Mouse (Mus musculus): ENCODE measurements around the gene Trim31. TPM values are rescaled to one million over a fixed set of nuclear protein-coding genes. Genes with fewer than 3 reads are reported as not detected.
"Not testable (repeated sequence)": the region's sequence is repeated elsewhere in the genome, so short reads cannot be mapped to it uniquely, and the experiment has no call there.

Gene Trim31
- total RNA-seq (2022): not detected

DNA sequence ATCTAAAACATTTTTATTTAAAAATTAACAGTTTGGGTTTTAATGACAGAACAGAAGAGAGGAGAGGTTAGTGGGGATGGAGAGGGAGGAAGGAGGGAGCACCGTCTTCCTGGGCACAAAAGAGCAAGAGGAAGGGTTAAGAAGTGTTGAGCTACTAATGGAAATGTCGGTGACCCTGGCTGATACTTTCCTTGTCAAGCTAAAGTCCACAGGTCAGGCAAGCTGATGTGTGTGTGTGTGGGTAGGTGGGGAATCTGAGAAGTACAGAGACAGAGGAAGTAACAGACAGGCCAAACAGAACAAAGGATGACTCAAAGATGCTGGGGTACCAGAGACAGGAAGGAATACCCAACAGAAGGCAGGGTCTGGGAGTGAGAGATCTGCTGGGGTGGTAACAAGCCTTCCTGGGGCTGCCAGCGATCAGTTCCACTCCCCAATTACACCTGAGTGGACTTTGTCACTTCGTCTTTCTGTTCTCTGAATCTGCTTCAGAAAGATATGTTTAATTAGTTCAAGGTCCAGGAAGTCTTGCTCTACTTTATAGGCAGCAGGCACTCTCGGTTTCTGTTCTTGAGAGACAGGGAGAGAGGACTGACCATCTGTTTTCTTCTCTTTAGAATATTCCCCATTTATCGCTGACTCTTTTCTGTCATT lies at the start of gene Trim31:
TSS of gene Trim31 (plus strand) at position 567 of the 654 bp plus-strand sequence.
- DNase-seq (ENCODE audit: low spot score): no peak

DNA sequence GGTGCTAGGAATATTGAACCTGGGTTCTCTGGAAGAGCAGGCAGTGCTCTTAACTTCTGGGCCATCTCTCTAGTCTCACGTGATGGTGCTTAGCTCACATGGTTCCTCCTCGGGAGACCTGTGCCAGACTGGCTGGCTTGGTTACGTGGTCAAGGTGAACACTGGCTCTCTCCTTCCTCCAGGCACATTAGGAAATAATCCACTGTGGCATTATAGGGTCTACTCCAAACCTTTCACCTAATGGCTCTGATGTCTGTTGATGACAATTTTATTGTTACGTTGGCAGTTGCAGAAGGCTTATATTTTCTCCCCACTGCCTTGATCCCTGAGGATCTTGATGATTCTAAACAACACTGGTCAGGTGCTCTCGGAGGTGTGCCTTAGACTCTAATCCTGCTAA lies 49.0 kb upstream of the Trim31 start:
- no peak for DNase-seq (ENCODE audit: low spot score)

GRCm38 (mm10) chr17:36849992-36850391 lies 47.9 kb upstream of the Trim31 start:
- no peak for DNase-seq (ENCODE audit: low spot score)

DNA sequence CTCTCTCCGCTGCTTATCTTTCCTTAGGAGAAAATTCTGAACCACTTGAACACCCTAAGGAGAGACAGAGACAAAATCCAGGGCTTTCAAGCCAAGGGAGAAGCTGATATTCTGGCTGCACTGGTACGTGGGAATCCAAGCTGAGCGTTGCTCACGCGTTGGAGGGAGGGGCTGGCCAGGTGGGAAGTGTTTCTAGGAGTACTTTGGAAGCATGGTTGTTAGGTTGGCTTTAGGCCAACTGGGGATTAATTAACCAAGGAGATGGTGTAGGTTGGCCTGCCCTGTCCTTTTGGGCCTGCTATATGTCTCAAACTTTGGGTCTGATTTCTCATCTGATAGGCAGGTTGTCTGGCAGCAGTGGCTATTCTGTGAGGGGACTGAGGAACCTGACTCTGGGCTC lies 46.7 kb upstream of the Trim31 start:
- no peak for DNase-seq (ENCODE audit: low spot score)

DNA sequence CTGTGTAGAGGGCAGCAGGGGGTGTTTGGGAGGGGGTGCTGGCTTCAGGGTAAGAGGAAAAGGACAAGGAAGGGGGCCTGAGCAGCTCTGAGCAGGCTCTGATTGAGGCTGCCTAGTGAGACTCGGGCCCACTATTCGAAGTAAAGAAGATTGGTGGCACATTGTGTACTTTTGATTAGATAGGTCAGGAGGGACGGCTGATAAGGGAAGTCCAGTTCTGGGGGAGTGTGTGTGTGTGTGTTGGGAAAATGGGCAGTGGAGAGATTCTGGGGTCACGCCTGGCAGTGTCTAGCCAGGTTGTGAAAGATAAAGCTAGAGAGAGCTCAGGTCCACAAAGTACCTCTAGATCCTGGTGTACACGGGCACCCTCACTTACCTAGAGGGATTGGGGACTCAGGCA lies 46.3 kb upstream of the Trim31 start:
- no peak for DNase-seq (ENCODE audit: low spot score)

- no peak for DNase-seq (ENCODE audit: low spot score)
Observed at GRCm38 (mm10) chr17:36855484-36855883, 42.4 kb upstream of the Trim31 start.

- DNase-seq (ENCODE audit: low spot score): no peak
Observed at GRCm38 (mm10) chr17:36856236-36856635, 41.7 kb upstream of the Trim31 start.

DNA sequence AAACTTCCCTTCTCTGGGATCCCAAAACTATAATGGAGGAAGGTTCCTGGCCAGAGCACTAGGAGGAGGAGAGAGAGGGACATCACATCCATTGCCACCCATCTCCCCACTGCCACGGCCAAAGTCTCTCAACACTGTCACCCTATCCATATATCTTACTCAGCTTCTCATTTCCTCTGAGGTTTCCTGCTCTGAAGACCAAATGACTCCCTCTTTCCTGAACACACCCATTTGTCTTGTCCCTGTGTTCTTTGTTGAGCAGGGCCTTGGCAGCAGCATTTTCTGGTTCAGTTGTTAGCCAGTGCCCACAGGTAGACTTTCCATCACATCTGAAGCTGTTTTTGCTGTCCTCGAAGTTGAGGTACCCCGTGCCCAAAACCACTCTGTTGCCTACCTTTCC lies 39.7 kb upstream of the Trim31 start:
- no peak for DNase-seq (ENCODE audit: low spot score)

DNA sequence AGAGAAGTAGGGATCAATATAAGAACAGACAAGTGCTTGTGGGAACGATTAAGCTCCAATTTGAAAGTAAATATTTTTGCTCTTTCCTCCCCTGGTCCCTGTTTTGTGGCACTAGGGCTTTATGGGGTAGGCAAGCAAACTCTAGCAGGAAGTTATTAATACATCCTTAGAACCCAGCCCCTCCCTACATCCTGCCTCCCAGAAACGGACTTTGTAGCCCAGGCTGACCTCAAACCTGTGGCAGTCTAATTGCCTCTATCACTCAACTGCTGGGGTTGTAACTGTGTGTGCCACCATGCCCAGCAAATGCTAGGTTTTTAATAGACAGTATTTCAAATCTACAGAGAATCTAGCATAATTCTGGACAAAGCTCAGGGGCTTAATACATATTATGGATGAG lies 36.2 kb upstream of the Trim31 start:
- DNase-seq (ENCODE audit: low spot score): no peak

DNA sequence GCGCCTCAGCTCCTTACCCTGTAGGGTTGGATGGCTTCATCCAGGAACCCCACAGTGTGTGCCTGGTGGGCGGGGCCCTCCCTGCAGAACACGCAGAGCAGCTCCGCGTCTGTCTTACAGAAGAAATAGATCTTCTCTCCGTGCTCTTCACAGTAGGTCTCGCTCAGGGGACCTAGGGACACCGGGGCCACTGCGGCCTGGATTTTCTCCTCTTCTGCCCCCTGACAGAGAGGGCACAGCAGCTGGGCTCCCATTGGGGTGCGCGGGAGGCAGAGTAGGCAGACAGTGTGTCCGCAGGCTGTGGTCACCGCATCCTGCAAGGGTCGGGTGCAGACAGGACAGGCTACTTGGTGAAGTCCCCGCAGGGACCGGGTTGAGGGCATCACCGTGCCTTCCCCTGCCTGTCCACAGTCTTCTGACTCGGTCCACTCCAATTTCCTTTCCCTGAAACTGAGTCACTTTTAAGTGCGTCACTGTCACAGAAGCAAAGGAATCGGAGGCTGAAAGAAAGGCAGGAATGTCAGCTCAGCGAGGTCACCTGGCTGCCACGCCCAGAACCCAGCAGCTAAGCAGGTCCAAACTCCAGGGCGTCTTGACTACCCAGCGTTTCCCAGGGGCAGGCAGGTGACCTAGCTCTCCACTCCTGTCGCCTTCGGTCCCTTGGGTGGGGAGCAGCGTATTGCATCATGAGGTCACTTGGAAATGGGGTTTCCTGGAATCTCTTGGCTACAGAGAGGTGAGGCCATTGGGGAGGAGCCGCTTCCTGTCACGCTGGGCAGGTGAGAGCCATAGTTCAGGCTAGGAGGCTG lies 31.0 kb upstream of the Trim31 start, which contains the start of gene Trim15:
TSS of gene Trim15 (minus strand) at position 492 of the 809 bp plus-strand sequence.
- no peak for DNase-seq (ENCODE audit: low spot score)

DNA sequence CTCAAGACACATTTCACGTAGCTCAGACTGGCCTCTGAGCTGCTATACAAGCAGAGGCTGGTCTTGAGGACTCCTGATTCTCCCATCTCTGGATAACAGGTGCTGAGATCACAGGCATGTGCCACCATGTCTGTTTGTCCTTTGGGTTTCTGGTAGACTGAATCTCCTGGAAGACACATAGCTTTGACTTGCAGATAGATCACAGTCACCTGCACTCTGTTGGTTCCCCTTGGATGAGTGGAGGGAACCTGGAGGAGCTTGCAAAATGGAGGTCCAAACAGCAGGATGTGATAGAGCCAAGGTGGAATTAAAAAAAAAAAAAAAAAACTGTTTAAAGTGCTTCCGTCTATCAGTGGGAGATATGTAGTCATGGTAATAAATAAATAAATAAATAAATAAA lies 29.1 kb upstream of the Trim31 start:
- DNase-seq (ENCODE audit: low spot score): no peak

GRCm38 (mm10) chr17:36869284-36869954 lies 28.5 kb upstream of the Trim31 start, which contains the start of gene Trim10:
Gene Trim10, plus strand, starts transcription at chr17:36869574.
- no peak for DNase-seq (ENCODE audit: low spot score)

GRCm38 (mm10) chr17:36869955-36870810 lies 27.7 kb upstream of the Trim31 start:
- DNase-seq (ENCODE audit: low spot score): no peak

- no peak for DNase-seq (ENCODE audit: low spot score)
Observed at GRCm38 (mm10) chr17:36874636-36875035, 23.3 kb upstream of the Trim31 start.

DNA sequence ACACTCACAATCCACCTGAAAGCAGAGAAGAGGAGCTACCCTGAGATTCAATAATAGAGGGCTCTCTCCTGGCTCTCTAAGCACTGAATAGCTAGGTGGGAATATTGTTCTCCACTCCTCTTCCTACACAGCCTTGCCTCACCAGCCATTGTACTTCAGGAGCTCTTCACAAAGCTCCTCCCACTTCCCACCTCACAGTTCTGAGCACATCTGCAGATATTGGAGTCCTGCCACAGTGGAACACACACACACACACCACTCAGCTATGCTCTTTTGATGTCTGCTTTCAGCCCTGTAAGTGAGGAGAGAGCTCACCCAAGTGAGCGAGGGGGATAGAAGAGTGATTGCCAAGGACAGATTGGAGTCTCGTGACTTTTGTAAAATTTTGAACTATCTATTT lies 14.6 kb upstream of the Trim31 start:
- DNase-seq (ENCODE audit: low spot score): no peak

GRCm38 (mm10) chr17:36885132-36885790 lies 12.7 kb upstream of the Trim31 start:
- DNase-seq (ENCODE audit: low spot score): no peak

- no peak for DNase-seq (ENCODE audit: low spot score)
Observed at GRCm38 (mm10) chr17:36890073-36890903, 7.6 kb upstream of the Trim31 start, which contains the start of gene Trim40. Gene Trim40, minus strand, starts transcription at chr17:36890123.

- not testable (repeated sequence) for DNase-seq (ENCODE audit: low spot score)
Observed at GRCm38 (mm10) chr17:36891496-36891895, 6.4 kb upstream of the Trim31 start.

GRCm38 (mm10) chr17:36892362-36892761 lies 5.6 kb upstream of the Trim31 start:
- no peak for DNase-seq (ENCODE audit: low spot score)

DNA sequence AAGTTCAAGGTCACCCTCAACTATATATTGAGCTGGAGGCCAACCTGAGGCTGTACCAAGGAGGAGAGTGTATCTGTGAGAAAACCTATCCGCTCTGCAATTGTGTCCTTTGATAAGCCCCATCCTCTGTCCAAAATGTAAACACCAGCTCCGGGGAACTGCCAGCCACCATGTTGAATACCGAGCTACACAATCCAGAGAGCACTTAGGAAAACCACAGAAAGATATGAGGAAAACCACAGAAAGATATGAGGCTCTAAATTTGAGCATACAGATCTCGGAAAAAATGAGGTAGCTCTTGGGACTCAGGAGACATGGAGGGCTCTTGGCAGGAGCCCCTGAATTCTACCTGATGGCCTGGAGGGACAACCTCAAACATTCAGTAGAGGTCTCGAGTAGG lies 4.5 kb upstream of the Trim31 start:
- DNase-seq (ENCODE audit: low spot score): no peak
